Mouse (Mus musculus): ENCODE measurements around the gene Ifi211.
"Not testable (repeated sequence)": the region's sequence is repeated elsewhere in the genome, so short reads cannot be mapped to it uniquely, and the experiment has no call there.

- not testable (repeated sequence) for TF ChIP-seq ZNF384 (IDR thresholded peaks at IDR 0.05; ENCODE audit: low read depth, low read length); HCFC1 (IDR thresholded peaks at IDR 0.05; ENCODE audit: borderline replicate concordance, insufficient read depth, low read length)
These were observed 36.2 kb upstream of the Ifi211 start for GRCm38 (mm10) chr1:173949044-173949443.
